Mouse (Mus musculus) embryonic fibroblast, embryonic 13.5 days (primary cell): ENCODE results near the gene Rftn1.

Experiments used
- CTCF ChIP-seq: IDR thresholded peaks from 2 replicates; pipeline ENCODE4 v1.5.1; 2011; ENCODE audit warnings: mild to moderate bottlenecking, control low read depth, low read length, moderate library complexity, borderline replicate concordance; ENCODE audit not compliant: insufficient read depth
- POLR2A ChIP-seq: IDR thresholded peaks from 2 replicates; pipeline ENCODE4 v1.6.1; 2011; ENCODE audit warnings: low read depth, mild to moderate bottlenecking, control low read depth, low read length, moderate library complexity

DNA sequence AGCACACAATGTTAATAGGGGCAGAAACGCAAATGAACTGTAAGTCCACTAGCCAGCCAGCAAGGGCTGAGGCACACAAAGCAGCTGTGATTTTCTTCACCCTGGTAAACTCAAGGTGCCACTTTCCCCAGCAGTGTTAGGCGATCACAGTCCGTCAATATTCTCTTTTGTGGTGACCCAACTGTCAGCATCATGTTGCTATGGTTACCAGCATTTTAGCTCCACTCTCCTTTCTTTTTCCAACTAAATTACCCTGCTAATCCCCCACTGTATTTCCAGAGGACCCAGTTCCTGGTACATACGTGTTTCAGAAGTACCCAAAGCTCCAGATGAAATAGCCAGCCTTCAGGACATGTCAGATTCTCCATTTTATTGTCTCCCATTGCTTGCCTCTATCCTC, 169.1 kb downstream of the Rftn1 start:
- TF ChIP-seq CTCF: no peak
- TF ChIP-seq POLR2A: no peak
